Mouse (Mus musculus) lung, embryonic 16.5 days (tissue): ENCODE data around the gene Magi2. TPM values are rescaled to one million over a fixed set of nuclear protein-coding genes. Genes with fewer than 3 reads are reported as not detected.

Source experiments
- ATAC-seq: fragments of 200-750 bp; cut with Nextera tagmentation; 2 replicates; pipeline ENCODE4 v1.8.0; 2017; ENCODE audit warnings: low read depth, mild to moderate bottlenecking, moderate library complexity
- H3K27ac ChIP-seq: fragments of 300-500 bp; sonication (generic); 2 replicates; pipeline ENCODE4 v1.5.1; 2014; ENCODE audit warnings: mild to moderate bottlenecking, control low read depth, low read length
- H3K27me3 ChIP-seq: fragments of 300-500 bp; sonication (generic); 2 replicates; pipeline ENCODE4 v1.6.1; 2014; ENCODE audit warnings: low read depth, low read length, mixed read lengths; ENCODE audit not compliant: control insufficient read depth, insufficient read depth
- H3K36me3 ChIP-seq: fragments of 300-500 bp; sonication (generic); 2 replicates; pipeline ENCODE4 v1.6.1; 2014; ENCODE audit warnings: low read length; ENCODE audit not compliant: control insufficient read depth, insufficient read depth
- H3K4me1 ChIP-seq: fragments of 300-500 bp; sonication (generic); replicated peaks from 2 replicates; pipeline ENCODE4 v1.6.1; 2014; ENCODE audit warnings: low read length, mixed read lengths; ENCODE audit not compliant: control insufficient read depth, insufficient read depth
- H3K4me2 ChIP-seq: fragments of 300-500 bp; sonication (generic); 2 replicates; pipeline ENCODE4 v1.6.1; 2014; ENCODE audit warnings: low read depth, low read length, control low read depth
- H3K4me3 ChIP-seq: fragments of 300-500 bp; sonication (generic); 2 replicates; pipeline ENCODE4 v1.5.1; 2014; ENCODE audit warnings: mild to moderate bottlenecking, low read length, control low read depth
- H3K9ac ChIP-seq: fragments of 300-500 bp; sonication (generic); 2 replicates; pipeline ENCODE4 v1.6.1; 2014; ENCODE audit warnings: low read length, control low read depth
- H3K9me3 ChIP-seq: fragments of 300-500 bp; sonication (generic); 2 replicates; pipeline ENCODE4 v1.6.1; 2016; ENCODE audit warnings: low read length; ENCODE audit not compliant: control insufficient read depth
- WGBS: fragments of 180-500 bp; shearing (Covaris S2); extraction: QIAGEN DNeasy Blood & Tissue Kit; methylation state at CpG from one replicate; pipeline ENCODE4 v1.1.7; 2014; 5-methylcytosine and 5-hydroxymethylcytosine counted together
- polyA plus RNA-seq: library from polyadenylated mRNA; unstranded; fragments of >200 nt; fragmentation: Nextera tagmentation; extraction: Ambion mirVana; gene quantifications from 2 replicates; pipeline ENCODE4 v1.2.1, GENCODE M21; 2015

The Magi2 gene
- polyA plus RNA-seq, 1 experiment from 2014 or later = 2.5 TPM

DNA sequence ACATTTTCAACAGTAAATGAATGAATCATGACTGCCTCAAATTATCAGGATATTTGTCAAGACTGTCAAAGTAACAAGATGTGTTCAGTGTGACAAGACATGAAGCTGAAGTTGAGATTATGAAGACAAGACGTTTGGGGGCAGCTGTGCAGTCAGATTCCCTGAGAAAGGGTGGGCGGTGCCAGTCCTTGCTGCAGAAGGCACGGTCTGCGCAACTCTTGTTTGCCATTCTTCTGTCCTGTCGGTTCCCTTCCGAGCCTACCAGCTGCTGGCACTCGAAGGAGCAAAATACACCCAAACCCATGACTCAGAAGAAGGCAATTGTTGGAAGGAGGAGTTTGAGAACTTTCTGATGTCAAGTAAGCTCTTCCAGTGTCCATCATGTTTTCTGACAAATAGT is 852.1 kb downstream of the Magi2 start:
- ATAC-seq = no peak
- Histone ChIP-seq H3K4me2 (no peak overlapping the region), H3K4me3 (no peak overlapping the region), H3K9me3 (no peaks in the 10 kb centered on the region), H3K36me3 (no peaks in the 10 kb centered on the region), H3K27ac (no peak overlapping the region), H3K4me1 (no peaks in the 10 kb centered on the region), H3K9ac (no peak overlapping the region), H3K27me3 (no peaks in the 10 kb centered on the region)
- WGBS = 71% methylated on average over 7 of the region's 7 CpGs

DNA sequence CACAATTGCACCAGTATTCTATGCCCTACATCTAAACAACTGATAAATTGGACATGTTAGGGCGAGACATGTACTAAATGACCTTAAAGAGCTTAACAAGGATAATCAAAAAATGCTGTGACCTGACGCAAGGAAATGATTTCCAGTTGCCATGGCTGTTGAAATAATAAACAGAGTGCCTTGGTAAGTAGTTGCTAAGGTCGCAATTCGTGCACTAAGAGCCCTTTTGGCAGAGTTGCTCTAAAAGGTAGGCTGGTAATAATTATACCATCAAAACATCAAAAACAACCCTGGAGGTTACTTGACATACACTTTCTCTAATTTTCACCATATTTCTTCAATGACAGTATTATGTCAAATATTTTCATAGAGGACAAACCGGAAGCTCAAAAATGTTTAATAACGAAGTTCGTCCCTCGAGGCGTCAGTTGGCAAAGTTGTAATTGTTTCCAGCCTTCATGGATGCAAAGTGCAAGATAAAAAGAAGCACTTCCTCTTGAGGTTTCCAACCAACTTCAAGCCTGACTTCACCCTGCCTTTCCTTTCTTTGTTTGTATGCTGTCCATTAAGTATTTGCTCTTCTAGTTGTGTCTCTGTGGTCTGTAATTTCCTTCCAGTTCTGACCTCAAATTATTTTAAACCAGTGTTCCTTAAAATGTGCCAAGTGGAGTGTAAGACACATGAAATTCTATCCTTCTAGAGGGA is 853.9 kb downstream of the Magi2 start:
- H3K4me1 ChIP-seq = no peaks in the 10 kb centered on the region
- no peak overlapping the region for H3K4me2 ChIP-seq
- ATAC-seq = no peak
- no peaks in the 10 kb centered on the region for H3K27me3 ChIP-seq
- H3K4me3 ChIP-seq = no peak overlapping the region
- no peaks in the 10 kb centered on the region for H3K36me3 ChIP-seq
- no peak overlapping the region for H3K27ac ChIP-seq
- whole genome bisulfite sequencing = 61% methylated on average over 9 of the region's 9 CpGs
- no peaks in the 10 kb centered on the region for H3K9me3 ChIP-seq
- H3K9ac ChIP-seq = no peak overlapping the region

DNA sequence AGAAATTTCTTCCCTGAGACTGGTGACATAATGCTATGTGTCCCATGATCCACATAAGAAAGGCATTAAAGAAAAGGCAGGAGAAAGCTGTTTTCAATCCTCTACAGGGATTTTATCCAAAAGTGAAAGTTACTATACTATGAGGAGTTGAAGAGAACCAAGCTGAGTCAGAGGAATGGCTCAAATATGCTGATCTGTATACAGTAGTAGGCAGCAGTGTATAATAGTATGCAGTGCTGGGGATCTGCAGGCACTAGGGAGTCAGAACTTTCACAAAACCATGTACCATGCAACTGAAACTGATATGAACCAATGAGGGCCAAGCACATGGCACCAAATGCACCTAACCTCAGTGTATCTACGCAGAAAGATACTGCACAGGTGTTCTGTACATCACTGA is 855.5 kb downstream of the Magi2 start:
- H3K27ac ChIP-seq = no peak overlapping the region
- no peaks in the 10 kb centered on the region for H3K9me3 ChIP-seq
- no peak overlapping the region for H3K4me2 ChIP-seq
- H3K27me3 ChIP-seq = no peaks in the 10 kb centered on the region
- no peaks in the 10 kb centered on the region for H3K4me1 ChIP-seq
- WGBS = 84% methylated on average over 1 of the region's 1 CpGs
- H3K36me3 ChIP-seq = no peaks in the 10 kb centered on the region
- H3K4me3 ChIP-seq = no peak overlapping the region
- ATAC-seq = no peak
- no peak overlapping the region for H3K9ac ChIP-seq

DNA sequence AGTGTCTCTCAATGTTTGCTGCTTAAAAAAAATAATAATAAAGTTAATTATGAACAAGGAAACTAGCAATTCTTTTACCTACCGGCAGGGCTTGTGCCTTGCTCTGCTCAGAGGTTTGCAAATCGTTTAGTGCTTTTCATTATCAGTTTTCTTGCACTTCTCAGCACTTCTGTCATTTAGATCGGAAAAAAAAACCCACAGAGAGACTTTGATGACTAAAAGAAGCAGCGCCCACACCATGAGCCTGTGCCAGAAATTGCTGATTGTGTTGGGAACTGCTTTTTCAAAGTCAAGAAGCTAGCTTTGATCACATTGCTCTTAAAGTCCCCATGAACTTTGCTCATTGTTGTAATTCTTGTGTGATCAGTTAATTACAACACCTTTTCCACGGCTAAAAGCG is 860.2 kb downstream of the Magi2 start:
- Histone ChIP-seq H3K4me1 (no peaks in the 10 kb centered on the region), H3K27ac (no peak overlapping the region), H3K4me3 (no peak overlapping the region), H3K9ac (no peak overlapping the region), H3K9me3 (no peaks in the 10 kb centered on the region), H3K36me3 (no peaks in the 10 kb centered on the region), H3K4me2 (no peak overlapping the region), H3K27me3 (no peaks in the 10 kb centered on the region)
- 45% methylated on average over 6 of the region's 6 CpGs for WGBS
- no peak for ATAC-seq

DNA sequence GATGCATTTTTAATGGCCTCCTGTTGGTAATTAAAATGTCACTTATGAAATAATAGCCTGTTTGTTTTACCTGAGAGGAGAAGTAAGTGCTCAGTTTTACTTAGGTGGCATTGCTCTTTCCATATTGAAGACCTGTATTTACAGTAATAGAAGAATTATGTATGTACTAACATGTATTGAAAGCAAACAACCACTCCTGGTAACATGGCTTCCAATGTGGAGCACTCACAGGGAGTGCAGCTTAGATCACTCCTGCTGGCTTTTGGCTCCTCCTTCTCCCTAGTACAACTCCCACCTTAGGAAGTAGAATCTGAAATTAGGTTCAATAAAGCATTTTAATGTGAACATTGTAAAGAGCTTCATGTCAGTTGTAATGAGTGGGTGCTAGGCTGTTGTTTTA is 877.0 kb downstream of the Magi2 start:
- H3K4me3 ChIP-seq = no peak overlapping the region
- H3K4me1 ChIP-seq = no peaks in the 10 kb centered on the region
- H3K27me3 ChIP-seq = no peaks in the 10 kb centered on the region
- no peak overlapping the region for H3K27ac ChIP-seq
- H3K9me3 ChIP-seq = no peaks in the 10 kb centered on the region
- H3K4me2 ChIP-seq = no peak overlapping the region
- ATAC-seq = no peak
- no peaks in the 10 kb centered on the region for H3K36me3 ChIP-seq
- H3K9ac ChIP-seq = no peak overlapping the region

DNA sequence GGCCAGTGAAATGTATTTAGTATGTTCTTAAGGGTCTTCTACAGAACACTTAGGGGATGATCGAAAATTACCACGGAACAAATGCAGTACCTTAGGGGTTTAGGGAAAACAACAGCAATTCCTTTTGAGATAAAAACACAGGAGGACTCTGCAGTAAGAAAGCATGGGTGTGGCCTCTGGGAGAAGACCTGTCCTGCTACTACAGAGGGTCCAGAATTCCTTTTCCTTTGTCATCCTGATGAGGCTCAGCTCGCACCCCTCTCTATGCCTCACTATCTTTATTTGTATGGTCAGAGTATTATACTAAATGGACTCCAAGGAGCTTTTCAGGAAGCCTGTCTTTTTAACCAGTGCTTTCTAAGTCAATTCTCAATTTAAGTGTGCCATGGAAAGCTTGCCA is 877.7 kb downstream of the Magi2 start:
- Histone ChIP-seq H3K9ac (no peak overlapping the region), H3K36me3 (no peaks in the 10 kb centered on the region), H3K27ac (no peak overlapping the region), H3K4me3 (no peak overlapping the region), H3K9me3 (no peaks in the 10 kb centered on the region), H3K27me3 (no peaks in the 10 kb centered on the region), H3K4me1 (no peaks in the 10 kb centered on the region), H3K4me2 (no peak overlapping the region)
- no peak for ATAC-seq
- WGBS = 56% methylated on average over 3 of the region's 3 CpGs

DNA sequence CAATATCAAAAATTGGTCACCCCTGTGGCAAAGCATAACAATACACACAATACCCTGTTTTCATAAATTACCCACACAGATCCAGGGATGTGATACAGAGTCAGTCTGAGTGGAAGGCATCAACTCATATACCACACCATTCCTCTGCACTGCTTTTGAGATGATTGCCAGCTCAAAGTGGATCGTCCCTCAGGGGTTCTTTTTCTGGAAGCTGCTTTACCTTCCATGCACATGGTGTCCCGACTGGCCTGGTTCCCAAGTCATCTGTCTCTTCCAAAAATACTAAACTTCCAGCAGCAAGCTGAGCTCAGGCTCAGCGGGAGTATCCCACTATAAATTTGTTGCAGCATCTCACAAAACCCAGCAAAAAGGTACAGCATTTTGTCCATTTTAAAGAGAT is 882.7 kb downstream of the Magi2 start:
- ATAC-seq = no peak
- Histone ChIP-seq H3K4me3 (no peak overlapping the region), H3K9me3 (no peaks in the 10 kb centered on the region), H3K4me1 (no peaks in the 10 kb centered on the region), H3K9ac (no peak overlapping the region), H3K36me3 (no peaks in the 10 kb centered on the region), H3K27me3 (no peaks in the 10 kb centered on the region), H3K27ac (no peak overlapping the region), H3K4me2 (no peak overlapping the region)
- WGBS = 79% methylated on average over 3 of the region's 3 CpGs

DNA sequence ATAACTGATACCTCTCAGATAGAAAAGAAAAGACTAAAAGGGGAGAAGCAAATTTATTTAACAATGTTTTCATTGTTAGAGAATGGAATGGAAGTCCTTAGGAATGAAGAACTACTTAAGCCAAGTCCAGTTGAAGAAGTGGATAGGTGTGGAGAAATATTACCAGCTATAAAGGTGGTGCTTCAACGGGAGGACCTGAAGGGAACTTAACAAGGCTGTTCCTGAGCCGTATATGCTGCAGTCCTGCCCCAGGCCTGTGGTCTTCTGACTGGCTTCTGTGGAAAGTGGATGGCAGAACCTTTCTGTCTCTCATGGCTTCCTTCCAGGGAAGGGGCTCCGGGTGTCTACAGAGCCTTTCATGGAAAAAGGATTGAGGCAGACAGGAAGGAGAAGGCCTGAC is 890.3 kb downstream of the Magi2 start:
- 55% methylated on average over 3 of the region's 3 CpGs for WGBS
- Histone ChIP-seq H3K4me3 (no peak overlapping the region), H3K27me3 (no peaks in the 10 kb centered on the region), H3K36me3 (no peaks in the 10 kb centered on the region), H3K9me3 (no peaks in the 10 kb centered on the region), H3K4me2 (no peak overlapping the region), H3K4me1 (no peaks in the 10 kb centered on the region), H3K9ac (no peak overlapping the region), H3K27ac (no peak overlapping the region)
- ATAC-seq = peak; percentile 61; the same call in 1 of the 2 replicates

DNA sequence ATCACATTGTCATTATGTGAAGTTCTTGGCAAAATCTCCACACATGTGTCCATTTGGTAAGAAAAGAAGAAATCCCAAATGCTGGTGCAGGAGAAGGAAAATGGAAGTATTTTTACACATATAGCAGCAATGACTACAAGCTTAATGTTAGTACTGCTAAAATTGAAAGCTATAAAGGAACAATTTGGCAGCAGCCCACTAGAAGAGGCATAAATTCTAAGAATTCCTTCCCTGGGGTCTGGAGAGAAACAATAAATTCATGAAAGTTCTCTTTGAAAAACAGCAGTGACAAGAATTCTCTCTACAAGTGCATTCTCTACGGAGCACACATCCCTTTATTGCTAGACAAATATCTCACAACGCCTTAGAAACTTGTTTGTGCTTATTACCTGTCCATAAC is 913.4 kb downstream of the Magi2 start:
- no peaks in the 10 kb centered on the region for H3K9me3 ChIP-seq
- H3K4me1 ChIP-seq = no peaks in the 10 kb centered on the region
- no peak overlapping the region for H3K4me2 ChIP-seq
- 63% methylated on average over 2 of the region's 2 CpGs for WGBS
- ATAC-seq = no peak
- no peak overlapping the region for H3K27ac ChIP-seq
- H3K4me3 ChIP-seq = no peak overlapping the region
- no peaks in the 10 kb centered on the region for H3K27me3 ChIP-seq
- no peaks in the 10 kb centered on the region for H3K36me3 ChIP-seq
- H3K9ac ChIP-seq = no peak overlapping the region
